Mouse (Mus musculus) lung, postnatal 0 days (tissue): ENCODE data around the gene Wfdc21. TPM values are rescaled to one million over a fixed set of nuclear protein-coding genes. Genes with fewer than 3 reads are reported as not detected.

Experiments used
- ATAC-seq: fragments of 200-750 bp; cut with Nextera tagmentation; 2 replicates; pipeline ENCODE4 v1.8.0; 2017; ENCODE audit warnings: moderate library complexity
- DNase-seq: peaks from one replicate; pipeline ENCODE4 v3.0.0-alpha.2; 2016; ENCODE audit warnings: low spot score
- H3K27ac ChIP-seq: fragments of 300-500 bp; sonication (generic); 2 replicates; pipeline ENCODE4 v1.5.1; 2014; ENCODE audit warnings: antibody characterized with exemption, mild to moderate bottlenecking, low read length, mixed read lengths
- H3K27me3 ChIP-seq: fragments of 300-500 bp; sonication (generic); replicated peaks from 2 replicates; pipeline ENCODE4 v1.6.1; 2014; ENCODE audit warnings: low read length, mixed read lengths; ENCODE audit not compliant: insufficient read depth
- H3K36me3 ChIP-seq: fragments of 300-500 bp; sonication (generic); 2 replicates; pipeline ENCODE4 v1.6.1; 2014; ENCODE audit warnings: low read length, mixed read lengths; ENCODE audit not compliant: insufficient read depth
- H3K4me1 ChIP-seq: fragments of 300-500 bp; sonication (generic); 2 replicates; pipeline ENCODE4 v1.6.1; 2014; ENCODE audit warnings: antibody characterized with exemption, low read depth, low read length, mixed read lengths; ENCODE audit not compliant: insufficient read depth
- H3K4me2 ChIP-seq: fragments of 300-500 bp; sonication (generic); replicated peaks from 2 replicates; pipeline ENCODE4 v1.6.1; 2014; ENCODE audit warnings: low read depth, mild to moderate bottlenecking, low read length, moderate library complexity, mixed read lengths
- H3K4me3 ChIP-seq: fragments of 300-500 bp; sonication (generic); 2 replicates; pipeline ENCODE4 v1.5.1; 2014; ENCODE audit warnings: low read depth, low read length
- H3K9ac ChIP-seq: fragments of 300-500 bp; sonication (generic); replicated peaks from 2 replicates; pipeline ENCODE4 v1.6.1; 2014; ENCODE audit warnings: low read depth, mild to moderate bottlenecking
- H3K9me3 ChIP-seq: fragments of 300-500 bp; sonication (generic); 2 replicates; pipeline ENCODE4 v1.6.1; 2016; ENCODE audit warnings: low read length, mixed read lengths
- CTCF ChIP-seq: IDR thresholded peaks from 2 replicates; pipeline ENCODE4 v1.5.1; 2016; ENCODE audit warnings: antibody characterized with exemption, mild to moderate bottlenecking
- EP300 ChIP-seq: IDR thresholded peaks from 2 replicates; pipeline ENCODE4 v1.6.1; 2016; ENCODE audit warnings: antibody characterized with exemption, mild to moderate bottlenecking, control low read depth
- WGBS: fragments of 180-500 bp; shearing (Covaris S2); extraction: QIAGEN DNeasy Blood & Tissue Kit; methylation state at CpG from one replicate; pipeline ENCODE4 v1.1.7; 2014; 5-methylcytosine and 5-hydroxymethylcytosine counted together
- polyA plus RNA-seq: library from polyadenylated mRNA; unstranded; fragments of >200 nt; fragmentation: Nextera tagmentation; extraction: Ambion mirVana; gene quantifications from 2 replicates; pipeline ENCODE4 v1.2.1, GENCODE M21; 2015

The Wfdc21 gene
- polyA plus RNA-seq, 1 experiment from 2014 or later = 13.8 TPM

DNA sequence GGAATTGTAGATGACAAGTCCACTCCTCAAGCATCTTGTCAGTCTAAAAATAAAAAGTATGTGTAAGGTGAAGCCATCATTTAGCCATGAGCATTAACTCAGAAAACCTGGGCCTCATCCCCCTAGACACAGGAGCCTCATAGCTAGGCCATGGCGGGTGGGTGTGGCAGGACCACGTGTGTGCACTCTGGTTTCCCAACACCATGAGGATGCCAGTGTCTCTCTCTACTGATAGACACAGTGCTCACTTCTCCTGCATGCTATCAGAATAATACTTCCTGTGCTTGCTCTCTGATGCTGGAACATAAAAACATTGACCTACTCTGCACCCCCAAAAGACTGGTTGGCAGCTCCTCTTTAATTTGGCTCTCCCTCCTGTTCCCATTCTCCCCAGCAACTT is 10.9 kb upstream of the Wfdc21 start:
- TF ChIP-seq CTCF = no peak
- no peak for TF ChIP-seq EP300
- no peak overlapping the region for H3K4me2 ChIP-seq
- H3K27me3 ChIP-seq = no peaks in the 10 kb centered on the region; the same call in 1 of the 2 replicates
- no peak overlapping the region for H3K9ac ChIP-seq
- ATAC-seq (no peak), DNase-seq (no peak)
- H3K36me3 ChIP-seq = no peaks in the 10 kb centered on the region
- no peak overlapping the region for H3K4me3 ChIP-seq
- whole genome bisulfite sequencing = 68% methylated on average over 2 of the region's 2 CpGs
- no peaks in the 10 kb centered on the region for H3K9me3 ChIP-seq
- no peaks in the 10 kb centered on the region for H3K4me1 ChIP-seq
- no peak overlapping the region for H3K27ac ChIP-seq

DNA sequence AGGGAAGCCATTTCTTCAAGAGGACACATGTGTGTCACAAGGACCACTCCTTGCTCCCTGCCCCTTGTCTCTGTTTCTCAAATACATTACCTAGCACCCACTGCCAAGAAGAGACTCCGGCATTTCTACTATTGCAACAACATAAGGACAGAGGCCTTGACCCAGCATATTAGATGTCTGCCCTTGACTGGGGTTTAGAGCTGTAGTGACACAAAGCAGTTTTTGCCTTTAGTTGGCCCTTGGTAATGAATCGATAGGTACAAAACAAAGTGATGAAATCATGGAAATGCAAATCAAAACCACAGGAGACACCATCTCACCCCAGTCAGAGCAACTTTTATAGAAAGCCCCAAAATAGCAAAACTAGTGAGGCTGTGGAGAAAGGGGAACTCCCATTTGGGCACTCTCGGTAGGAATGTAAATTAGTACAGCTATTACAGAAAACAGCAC is 9.6 kb upstream of the Wfdc21 start:
- no peak for ATAC-seq
- no peaks in the 10 kb centered on the region for H3K36me3 ChIP-seq
- no peak overlapping the region for H3K27ac ChIP-seq
- WGBS = 65% methylated on average over 3 of the region's 3 CpGs
- DNase-seq = peak; percentile 17
- H3K4me2 ChIP-seq = no peak overlapping the region
- H3K9me3 ChIP-seq = no peaks in the 10 kb centered on the region
- no peak for TF ChIP-seq EP300
- no peak for TF ChIP-seq CTCF
- H3K4me1 ChIP-seq = no peaks in the 10 kb centered on the region
- H3K9ac ChIP-seq = no peak overlapping the region
- no peak overlapping the region for H3K4me3 ChIP-seq
- no peaks in the 10 kb centered on the region for H3K27me3 ChIP-seq

- ATAC-seq (no peak), DNase-seq (peak; percentile 80)
- no peak overlapping the region for H3K27ac ChIP-seq
- H3K27me3 ChIP-seq = no peaks in the 10 kb centered on the region
- peak; percentile 93 for TF ChIP-seq CTCF
- TF ChIP-seq EP300 = no peak
- no peak overlapping the region for H3K9ac ChIP-seq
- H3K36me3 ChIP-seq = no peaks in the 10 kb centered on the region
- no peak overlapping the region for H3K4me2 ChIP-seq
- no peaks in the 10 kb centered on the region for H3K4me1 ChIP-seq
- 19% methylated on average over 5 of the region's 5 CpGs for WGBS
- H3K9me3 ChIP-seq = no peaks in the 10 kb centered on the region
- H3K4me3 ChIP-seq = no peak overlapping the region
Measured at GRCm38 (mm10) chr11:83739241-83739640, 7.5 kb upstream of the Wfdc21 start.

DNA sequence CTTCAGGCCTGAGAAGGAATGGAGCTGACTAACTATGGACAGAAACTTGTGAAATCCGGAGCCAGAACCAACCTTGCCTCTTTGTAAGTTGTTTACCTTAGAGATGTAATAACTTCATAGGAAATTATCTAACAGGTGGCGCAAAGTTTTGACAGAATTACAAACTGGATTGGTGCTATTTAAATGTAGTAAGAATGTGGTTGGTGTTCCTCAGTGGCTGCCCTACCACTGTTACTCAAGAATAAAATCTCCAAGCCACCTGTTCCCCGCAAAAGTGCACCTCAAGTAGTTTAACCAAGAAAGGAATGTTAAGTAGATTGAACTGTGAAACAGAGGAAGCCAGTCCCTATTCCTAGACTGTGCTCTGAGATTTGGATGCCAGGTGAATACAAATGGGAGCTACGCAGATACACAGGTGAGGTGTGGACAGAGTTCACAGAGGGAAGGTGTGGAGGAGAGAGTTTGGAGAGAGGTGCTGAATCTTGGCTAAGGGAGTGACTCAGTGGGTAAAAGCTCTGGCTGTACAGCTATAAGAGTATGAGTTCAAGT is 6.2 kb upstream of the Wfdc21 start:
- DNase-seq (peak; percentile 80), ATAC-seq (peak; percentile 88)
- H3K27me3 ChIP-seq = no peaks in the 10 kb centered on the region
- H3K4me2 ChIP-seq = no peak overlapping the region
- H3K36me3 ChIP-seq = no peaks in the 10 kb centered on the region
- H3K4me1 ChIP-seq = no peaks in the 10 kb centered on the region
- WGBS = 37% methylated on average over 4 of the region's 4 CpGs
- no peak overlapping the region for H3K4me3 ChIP-seq
- no peaks in the 10 kb centered on the region for H3K9me3 ChIP-seq
- H3K9ac ChIP-seq = no peak overlapping the region
- peak overlapping the region; percentile 26; the same call in 1 of the 2 replicates for H3K27ac ChIP-seq
- no peak for TF ChIP-seq CTCF
- peak; percentile 70 for TF ChIP-seq EP300

DNA sequence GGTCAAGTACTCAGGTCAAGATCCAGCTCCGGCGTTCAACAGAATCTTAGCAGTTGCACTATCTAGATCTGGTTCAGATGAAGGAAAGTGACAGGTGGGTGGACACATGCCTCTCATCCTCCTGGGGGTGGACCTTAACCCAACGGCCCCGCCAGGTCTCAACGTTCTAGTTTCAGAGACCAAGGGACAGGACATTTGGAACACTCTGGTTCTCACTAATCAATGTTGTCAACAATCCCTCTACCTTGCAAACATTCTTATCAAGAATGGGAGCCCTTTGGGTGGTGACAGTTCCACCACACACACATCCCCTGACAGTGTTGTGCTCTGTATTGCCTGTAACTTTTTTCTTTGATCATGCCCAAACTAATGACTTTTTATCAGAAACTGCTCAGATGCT is 4.9 kb upstream of the Wfdc21 start:
- H3K9ac ChIP-seq = no peak overlapping the region
- no peak overlapping the region for H3K4me2 ChIP-seq
- ATAC-seq = no peak
- H3K27me3 ChIP-seq = no peaks in the 10 kb centered on the region
- no peak overlapping the region for H3K27ac ChIP-seq
- H3K4me3 ChIP-seq = no peak overlapping the region
- H3K4me1 ChIP-seq = no peaks in the 10 kb centered on the region
- H3K36me3 ChIP-seq = no peaks in the 10 kb centered on the region
- WGBS = 50% methylated on average over 5 of the region's 5 CpGs
- DNase-seq = no peak
- TF ChIP-seq CTCF = no peak
- TF ChIP-seq EP300 = no peak
- H3K9me3 ChIP-seq = no peaks in the 10 kb centered on the region

DNA sequence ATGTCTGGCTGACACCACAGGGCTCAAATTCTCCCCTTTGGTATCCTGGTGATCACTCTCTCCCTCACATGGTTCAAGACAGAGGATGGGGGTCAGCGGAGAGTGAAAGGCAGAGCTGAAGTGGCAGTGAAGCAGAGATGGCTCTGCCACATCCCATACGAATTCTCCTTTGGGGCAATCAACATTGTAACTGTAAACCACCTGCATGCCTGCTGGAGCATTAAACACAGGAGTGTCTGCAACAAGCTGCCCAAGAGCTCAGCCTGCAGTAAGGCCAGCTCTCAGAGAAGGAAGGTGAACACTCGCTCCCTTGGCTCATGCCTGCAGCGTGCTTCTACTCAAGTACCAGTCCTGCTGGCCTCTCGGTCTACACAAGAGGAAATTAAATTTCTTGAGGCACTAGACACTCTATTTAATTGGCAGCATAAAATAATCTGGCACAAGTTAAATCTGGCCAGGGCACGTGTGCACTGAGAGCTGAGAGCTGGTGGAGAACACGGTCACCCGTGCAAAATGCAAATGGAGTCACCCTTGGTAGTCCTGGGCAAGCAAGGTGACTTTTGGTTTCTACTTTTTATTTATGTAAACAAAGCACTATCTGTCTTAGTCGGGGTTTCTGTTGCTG is 3.9 kb upstream of the Wfdc21 start:
- TF ChIP-seq EP300 (no peak), CTCF (no peak)
- Histone ChIP-seq H3K9ac (no peak overlapping the region), H3K4me1 (no peaks in the 10 kb centered on the region), H3K27ac (no peak overlapping the region), H3K4me2 (no peak overlapping the region), H3K9me3 (no peaks in the 10 kb centered on the region), H3K36me3 (no peaks in the 10 kb centered on the region), H3K4me3 (no peak overlapping the region), H3K27me3 (no peaks in the 10 kb centered on the region)
- ATAC-seq (no peak), DNase-seq (peak; percentile 18)
- 50% methylated on average over 9 of the region's 9 CpGs for WGBS
